Mouse (Mus musculus) MEL (cell line): ENCODE results near the gene Abca7. TPM values are rescaled to one million over a fixed set of nuclear protein-coding genes. Genes with fewer than 3 reads are reported as not detected.

Source experiments
- DNase-seq: peaks from one replicate; pipeline ENCODE4 v3.0.0; 2011; ENCODE audit warnings: low read depth, low spot score
- H3K27ac ChIP-seq: 2 replicates; pipeline ENCODE4 v1.5.1; 2012; ENCODE audit warnings: low read depth, mild to moderate bottlenecking, control low read depth, low read length, moderate library complexity; ENCODE audit not compliant: control insufficient read depth
- H3K27me3 ChIP-seq, 2 experiments: fragments of 150-350 bp in 1 of 2; sonication (generic) in 1 of 2; 2 replicates each; pipeline ENCODE4 v1.6.1; 2012; ENCODE audit warnings: low read length in 2 of 2, mild to moderate bottlenecking in 2 of 2, improper control_type of control experiment in 1 of 2, moderate library complexity in 1 of 2; ENCODE audit not compliant: insufficient read depth in 2 of 2, control insufficient read depth in 1 of 2
- H3K36me3 ChIP-seq, 2 experiments: 2 replicates each; pipeline ENCODE4 v1.6.1; 2012 to 2014; ENCODE audit warnings: low read length in 2 of 2, improper control_type of control experiment in 1 of 2, inconsistent platforms in 1 of 2, mild to moderate bottlenecking in 1 of 2; ENCODE audit not compliant: insufficient read depth in 2 of 2, control insufficient read depth in 1 of 2
- H3K4me1 ChIP-seq, 2 experiments: fragments of 150-350 bp in 1 of 2; sonication (generic) in 1 of 2; 2 replicates each; pipeline ENCODE4 v1.6.1; 2012; ENCODE audit warnings: low read length in 2 of 2, improper control_type of control experiment in 1 of 2, mild to moderate bottlenecking in 1 of 2; ENCODE audit not compliant: insufficient read depth in 2 of 2, control insufficient read depth in 1 of 2
- H3K4me3 ChIP-seq, 2 experiments: fragments of 150-350 bp in 1 of 2; sonication (generic) in 1 of 2; 2 replicates each; pipeline ENCODE4 v1.5.1; 2012; ENCODE audit warnings: low read depth in 2 of 2, low read length in 2 of 2, mild to moderate bottlenecking in 2 of 2, moderate library complexity in 2 of 2, control low read depth in 1 of 2, improper control_type of control experiment in 1 of 2; ENCODE audit not compliant: control insufficient read depth in 1 of 2, insufficient read depth in 1 of 2
- H3K79me2 ChIP-seq: 2 replicates; pipeline ENCODE4 v1.6.1; 2012; ENCODE audit warnings: mild to moderate bottlenecking, low read length, moderate library complexity; ENCODE audit not compliant: control insufficient read depth, poor library complexity, insufficient read depth
- H3K9ac ChIP-seq: 2 replicates; pipeline ENCODE4 v1.6.1; 2012; ENCODE audit warnings: low read depth, mild to moderate bottlenecking, control low read depth, low read length, moderate library complexity; ENCODE audit not compliant: control insufficient read depth, poor library complexity, severe bottlenecking
- H3K9me3 ChIP-seq: fragments of 150-350 bp; sonication (generic); replicated peaks from 2 replicates; pipeline ENCODE4 v1.6.1; 2012; ENCODE audit warnings: mild to moderate bottlenecking, low read length, improper control_type of control experiment, moderate library complexity; ENCODE audit not compliant: insufficient read depth
- CHD1 ChIP-seq: IDR thresholded peaks from 2 replicates; pipeline ENCODE4 v1.6.1; 2012; ENCODE audit warnings: low read depth, mild to moderate bottlenecking, inconsistent platforms, low read length, improper control_type of control experiment
- CHD2 ChIP-seq: IDR thresholded peaks from 2 replicates; pipeline ENCODE4 v1.6.1; 2011; ENCODE audit warnings: low read length, improper control_type of control experiment
- CTCF ChIP-seq, 3 experiments: IDR thresholded peaks in 2 of 3; conservative IDR thresholded peaks in 1 of 3; 2 replicates each; pipeline ENCODE4 v1.5.1; 2011 to 2012; ENCODE audit warnings: low read length in 3 of 3, low read depth in 2 of 3, mild to moderate bottlenecking in 2 of 3, improper control_type of control experiment in 1 of 3, inconsistent platforms in 1 of 3, mixed read lengths in 1 of 3, moderate library complexity in 1 of 3; ENCODE audit not compliant: control insufficient read depth in 1 of 3, insufficient read depth in 1 of 3, poor library complexity in 1 of 3, severe bottlenecking in 1 of 3
- EP300 ChIP-seq, 2 experiments: IDR thresholded peaks; 2 replicates each; pipeline ENCODE4 v1.6.1; 2011; ENCODE audit warnings: improper control_type of control experiment in 2 of 2, low read length in 2 of 2, low read depth in 1 of 2, mild to moderate bottlenecking in 1 of 2
- GABPA ChIP-seq: IDR thresholded peaks from 2 replicates; pipeline ENCODE4 v1.6.1; 2012; ENCODE audit warnings: low read depth, mild to moderate bottlenecking, inconsistent platforms, low read length, improper control_type of control experiment, moderate library complexity
- HCFC1 ChIP-seq: IDR thresholded peaks from 2 replicates; pipeline ENCODE4 v1.6.1; 2012; ENCODE audit warnings: low read depth, mild to moderate bottlenecking, inconsistent platforms, low read length, improper control_type of control experiment, moderate library complexity
- KAT2A ChIP-seq: conservative IDR thresholded peaks from 2 replicates; pipeline ENCODE4 v1.6.1; 2012; ENCODE audit warnings: low read depth, low read length, improper control_type of control experiment, inconsistent platforms
- MAFK ChIP-seq: IDR thresholded peaks from 2 replicates; pipeline ENCODE4 v1.6.1; 2011; ENCODE audit warnings: low read depth, mild to moderate bottlenecking, low read length, improper control_type of control experiment, borderline replicate concordance
- MXI1 ChIP-seq: IDR thresholded peaks from 2 replicates; pipeline ENCODE4 v1.6.1; 2011; ENCODE audit warnings: mild to moderate bottlenecking, low read depth, low read length, improper control_type of control experiment
- MYC ChIP-seq: IDR thresholded peaks from 2 replicates; pipeline ENCODE4 v1.6.1; 2011; ENCODE audit warnings: low read depth, mild to moderate bottlenecking, low read length, improper control_type of control experiment, moderate library complexity
- NELFE ChIP-seq: IDR thresholded peaks from 2 replicates; pipeline ENCODE4 v1.6.1; 2011; ENCODE audit warnings: low read depth, low read length, improper control_type of control experiment
- POLR2A ChIP-seq, 2 experiments: IDR thresholded peaks; 2 replicates each; pipeline ENCODE4 v1.6.1; 2011 to 2012; ENCODE audit warnings: low read length in 2 of 2, mild to moderate bottlenecking in 2 of 2, control low read depth in 1 of 2, improper control_type of control experiment in 1 of 2, low read depth in 1 of 2, moderate library complexity in 1 of 2; ENCODE audit not compliant: control insufficient read depth in 1 of 2, insufficient read depth in 1 of 2, poor library complexity in 1 of 2
- POLR2AphosphoS2 ChIP-seq: IDR thresholded peaks from 2 replicates; pipeline ENCODE4 v1.6.1; 2011; ENCODE audit warnings: low read length, improper control_type of control experiment
- POLR2AphosphoS5 ChIP-seq: IDR thresholded peaks from 2 replicates; pipeline ENCODE4 v1.6.1; 2012; ENCODE audit warnings: low read depth, borderline replicate concordance, mild to moderate bottlenecking, inconsistent platforms, low read length, moderate library complexity, mixed read lengths
- RAD21 ChIP-seq: IDR thresholded peaks from 2 replicates; pipeline ENCODE4 v1.6.1; 2011; ENCODE audit warnings: mild to moderate bottlenecking, low read depth, low read length, improper control_type of control experiment
- SMC3 ChIP-seq: IDR thresholded peaks from 2 replicates; pipeline ENCODE4 v1.6.1; 2011; ENCODE audit warnings: low read depth, low read length, improper control_type of control experiment
- TBP ChIP-seq: IDR thresholded peaks from 2 replicates; pipeline ENCODE4 v1.8.0; 2011; ENCODE audit warnings: low read depth, low read length, improper control_type of control experiment
- TCF12 ChIP-seq: IDR thresholded peaks from 2 replicates; pipeline ENCODE4 v1.6.1; 2014; ENCODE audit warnings: low read depth, mild to moderate bottlenecking, inconsistent platforms, low read length, improper control_type of control experiment, moderate library complexity
- USF1 ChIP-seq: IDR thresholded peaks from 2 replicates; pipeline ENCODE4 v1.6.1; 2014; ENCODE audit warnings: low read depth, mild to moderate bottlenecking, inconsistent platforms, low read length, improper control_type of control experiment, moderate library complexity
- ZC3H11A ChIP-seq: IDR thresholded peaks from 2 replicates; pipeline ENCODE4 v1.6.1; 2012; ENCODE audit warnings: low read depth, mild to moderate bottlenecking, inconsistent platforms, low read length, improper control_type of control experiment
- ZMIZ1 ChIP-seq: IDR thresholded peaks from 2 replicates; pipeline ENCODE4 v1.6.1; 2012; ENCODE audit warnings: low read depth, mild to moderate bottlenecking, inconsistent platforms, low read length, improper control_type of control experiment, moderate library complexity
- polyA plus RNA-seq, 2 experiments: library from polyadenylated mRNA; stranded (reverse) in 1 of 2; unstranded in 1 of 2; fragments of >175 nt in 1 of 2; fragments of >200 nt in 1 of 2; gene quantifications; 2 replicates each; pipeline versions ENCODE4 v1.2.1 to v1.2.4; 2012; ENCODE audit warnings: low replicate concordance in 2 of 2, low read depth in 1 of 2; ENCODE audit not compliant: insufficient read length in 2 of 2, insufficient read depth in 1 of 2, missing spikeins in 1 of 2
- total RNA-seq: library from RNA; depleted of rRNA; stranded (reverse); fragments of 300-350 nt; gene quantifications from 2 replicates; pipeline ENCODE4 v1.2.3, GENCODE M21; 2012

The Abca7 gene
- total and polyA plus RNA-seq, 3 experiments = 7.7 to 16.8 TPM; not detected in 1

DNA sequence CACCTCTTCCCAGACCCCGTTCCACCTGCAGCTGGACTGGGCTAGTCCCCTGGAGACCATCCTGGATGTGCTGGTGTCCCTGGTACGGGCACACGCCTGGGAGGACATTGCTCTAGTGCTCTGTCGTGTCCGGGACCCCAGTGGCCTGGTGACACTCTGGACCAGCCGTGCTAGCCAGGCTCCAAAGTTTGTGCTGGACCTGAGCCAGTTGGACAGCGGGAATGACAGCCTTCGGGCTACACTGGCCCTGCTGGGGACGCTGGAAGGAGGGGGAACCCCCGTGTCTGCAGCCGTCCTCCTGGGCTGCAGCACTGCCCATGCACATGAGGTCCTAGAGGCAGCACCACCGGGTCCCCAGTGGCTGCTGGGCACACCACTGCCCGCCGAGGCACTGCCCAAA, 23.5 kb upstream of the Abca7 start:
- Histone ChIP-seq H3K9ac (no peak overlapping the region), H3K27ac (no peak overlapping the region), H3K4me3 (no peak overlapping the region)
- no peak for TF ChIP-seq EP300 (IDR thresholded peaks at IDR 0.05; ENCODE audit: low read depth in 1 of 2, low read length in 2 of 2)
- no peak for TF ChIP-seq POLR2AphosphoS2
- no peak for TF ChIP-seq CTCF (IDR thresholded peaks at IDR 0.05 in 2 of 3, conservative IDR thresholded peaks at IDR 0.05 in 1 of 3; ENCODE audit: control insufficient read depth in 1 of 3, insufficient read depth in 1 of 3, low read depth in 2 of 3, low read length in 3 of 3, poor library complexity in 1 of 3, severe bottlenecking in 1 of 3)
- 0 out of 4 replicates have a peak, but pooled peaks of 1 of the 2 experiments have one; percentile 21 for TF ChIP-seq POLR2A (IDR thresholded peaks at IDR 0.05; ENCODE audit: control insufficient read depth in 1 of 2, insufficient read depth in 1 of 2, low read depth in 1 of 2, low read length in 2 of 2, poor library complexity in 1 of 2)
- TF ChIP-seq ZC3H11A = no peak
- no peak for TF ChIP-seq MXI1
- TF ChIP-seq, all 39 proteins: peak for 1
- H3K27me3 ChIP-seq = no peaks in the 10 kb centered on the region
- no peaks in the 10 kb centered on the region; a peak in 1 of 4 replicates for H3K36me3 ChIP-seq
- H3K4me1 ChIP-seq = no peaks in the 10 kb centered on the region
- no peaks in the 10 kb centered on the region for H3K79me2 ChIP-seq
- no peak for DNase-seq
- no peaks in the 10 kb centered on the region for H3K9me3 ChIP-seq

DNA sequence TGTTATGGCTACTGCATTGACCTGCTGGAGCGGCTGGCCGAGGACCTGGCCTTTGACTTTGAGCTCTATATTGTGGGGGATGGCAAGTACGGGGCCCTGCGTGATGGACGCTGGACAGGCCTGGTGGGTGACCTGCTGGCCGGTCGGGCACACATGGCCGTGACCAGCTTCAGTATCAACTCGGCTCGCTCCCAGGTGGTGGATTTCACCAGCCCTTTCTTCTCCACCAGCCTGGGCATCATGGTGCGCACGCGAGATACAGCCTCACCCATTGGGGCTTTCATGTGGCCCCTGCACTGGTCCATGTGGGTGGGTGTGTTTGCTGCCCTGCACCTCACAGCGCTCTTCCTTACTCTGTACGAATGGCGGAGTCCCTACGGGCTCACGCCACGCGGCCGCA, 22.2 kb upstream of the Abca7 start:
- no peak overlapping the region for H3K27ac ChIP-seq
- H3K4me1 ChIP-seq = no peaks in the 10 kb centered on the region
- H3K9ac ChIP-seq = no peak overlapping the region
- H3K4me3 ChIP-seq = no peak overlapping the region
- H3K9me3 ChIP-seq = no peaks in the 10 kb centered on the region
- H3K36me3 ChIP-seq = no peaks in the 10 kb centered on the region; a peak in 1 of 4 replicates
- DNase-seq = no peak
- no peaks in the 10 kb centered on the region for H3K27me3 ChIP-seq
- no peaks in the 10 kb centered on the region for H3K79me2 ChIP-seq
- TF ChIP-seq KAT2A (no peak), USF1 (no peak), SMC3 (no peak), CHD2 (no peak), ZMIZ1 (no peak), HCFC1 (no peak), CHD1 (no peak), TCF12 (no peak), POLR2AphosphoS2 (no peak), GABPA (no peak)

DNA sequence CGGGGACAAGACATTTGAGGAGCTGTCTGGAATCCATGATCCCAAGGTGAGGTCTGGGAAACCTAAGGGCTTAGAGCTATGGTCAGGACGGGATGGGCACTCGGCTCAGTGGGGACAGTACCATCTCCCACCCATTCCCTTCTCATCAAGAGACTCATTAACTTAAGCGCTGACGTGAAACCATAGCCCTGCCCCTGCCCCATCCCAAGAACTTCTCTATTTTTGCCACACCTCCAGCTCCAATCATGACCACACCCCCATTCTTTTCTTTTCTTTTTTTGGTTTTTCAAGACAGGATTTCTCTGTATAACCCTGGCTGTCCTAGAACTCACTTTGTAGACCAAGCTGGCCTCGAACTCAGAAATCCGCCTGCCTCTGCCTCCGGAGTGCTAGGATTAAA, 21.6 kb upstream of the Abca7 start:
- peak; percentile 61 for DNase-seq
- H3K79me2 ChIP-seq = peaks cover under 1% of the 10 kb centered on the region; the same call in 1 of the 2 replicates
- no peak overlapping the region for H3K4me3 ChIP-seq
- no peak overlapping the region for H3K9ac ChIP-seq
- no peaks in the 10 kb centered on the region; a peak in 1 of 4 replicates for H3K36me3 ChIP-seq
- H3K4me1 ChIP-seq = no peaks in the 10 kb centered on the region
- TF ChIP-seq CTCF (IDR thresholded peaks at IDR 0.05 in 2 of 3, conservative IDR thresholded peaks at IDR 0.05 in 1 of 3; ENCODE audit: control insufficient read depth in 1 of 3, insufficient read depth in 1 of 3, low read depth in 2 of 3, low read length in 3 of 3, poor library complexity in 1 of 3, severe bottlenecking in 1 of 3) (no peak), MYC (no peak), CHD1 (no peak), POLR2AphosphoS5 (no peak), NELFE (no peak), USF1 (no peak), MAFK (no peak), RAD21 (no peak), HCFC1 (no peak), TBP (no peak)
- H3K27me3 ChIP-seq = no peaks in the 10 kb centered on the region
- no peak overlapping the region for H3K27ac ChIP-seq
- H3K9me3 ChIP-seq = no peaks in the 10 kb centered on the region
